Mouse (Mus musculus) thymus, adult 2 months (tissue): ENCODE results near the gene Vmn2r7.
"Not testable (repeated sequence)": the region's sequence is repeated elsewhere in the genome, so short reads cannot be mapped to it uniquely, and the experiment has no call there.

ENCODE experiments used
- CTCF ChIP-seq: fragments of 200-500 bp; IDR thresholded peaks from 2 replicates; pipeline ENCODE4 v1.5.1; 2012; ENCODE audit warnings: mild to moderate bottlenecking, control low read depth, low read length, moderate library complexity, borderline replicate concordance; ENCODE audit not compliant: control insufficient read depth, poor library complexity, insufficient read depth; ENCODE audit errors: extremely low read depth
- POLR2A ChIP-seq: fragments of 200-500 bp; IDR thresholded peaks from 2 replicates; pipeline ENCODE4 v1.6.1; 2012; ENCODE audit warnings: mild to moderate bottlenecking, low read length, control low read depth, moderate library complexity; ENCODE audit not compliant: control insufficient read depth, poor library complexity, insufficient read depth; ENCODE audit errors: extremely low read depth

DNA sequence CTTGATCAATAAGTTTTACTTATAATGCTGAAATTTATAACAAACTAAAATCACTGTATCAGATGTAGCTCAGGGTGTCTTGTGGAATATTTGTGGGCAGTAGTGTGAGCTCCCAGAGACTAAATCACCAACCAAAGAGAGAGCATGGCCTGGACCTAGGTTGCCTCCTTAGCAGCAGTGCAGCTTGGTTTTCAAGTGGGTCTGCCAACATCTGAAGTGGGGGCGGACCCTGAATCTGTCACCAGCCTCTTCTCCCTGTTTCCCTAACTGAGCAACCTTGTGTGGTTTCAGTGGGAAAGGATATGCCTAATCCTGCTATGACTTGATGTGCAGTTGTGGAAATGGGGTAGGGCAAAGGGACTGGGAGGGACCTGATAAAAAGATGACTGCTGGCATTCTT lies 118.8 kb downstream of the Vmn2r7 start:
- not testable (repeated sequence) for TF ChIP-seq POLR2A, CTCF
